Mouse (Mus musculus): ENCODE results near the gene Fam83d. TPM values are rescaled to one million over a fixed set of nuclear protein-coding genes. Genes with fewer than 3 reads are reported as not detected.

Gene Fam83d
- total RNA-seq, 2 experiments from 2014 or later = 1.4 to 1.6 TPM

DNA sequence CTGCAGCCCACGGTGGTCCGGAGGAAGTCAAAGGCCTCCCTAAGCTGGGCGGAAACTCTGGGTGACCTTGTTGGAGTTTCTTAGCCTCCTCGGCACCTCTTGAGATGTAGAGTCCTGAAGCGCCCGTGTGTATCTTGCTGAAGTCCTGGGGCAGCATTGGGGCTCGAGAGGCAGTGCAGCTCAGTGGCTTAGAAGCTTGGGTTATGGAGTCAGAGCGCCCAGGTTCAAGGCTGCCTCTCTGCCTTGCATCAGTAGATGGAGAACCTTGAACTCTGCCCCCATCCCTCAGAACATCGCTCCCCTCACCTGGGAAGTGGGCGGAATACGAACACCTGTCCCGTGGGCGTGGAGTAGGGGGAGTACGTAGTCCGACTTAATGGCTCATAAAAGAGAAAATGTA, 27.1 kb downstream of the Fam83d start:
- DNase-seq (ENCODE audit: extremely low spot score in 1 of 2, low spot score in 2 of 2) = peak in 1 of 2 experiments; percentile 35
- intact Hi-C loops (cut with DNase I) = no loop called here

DNA sequence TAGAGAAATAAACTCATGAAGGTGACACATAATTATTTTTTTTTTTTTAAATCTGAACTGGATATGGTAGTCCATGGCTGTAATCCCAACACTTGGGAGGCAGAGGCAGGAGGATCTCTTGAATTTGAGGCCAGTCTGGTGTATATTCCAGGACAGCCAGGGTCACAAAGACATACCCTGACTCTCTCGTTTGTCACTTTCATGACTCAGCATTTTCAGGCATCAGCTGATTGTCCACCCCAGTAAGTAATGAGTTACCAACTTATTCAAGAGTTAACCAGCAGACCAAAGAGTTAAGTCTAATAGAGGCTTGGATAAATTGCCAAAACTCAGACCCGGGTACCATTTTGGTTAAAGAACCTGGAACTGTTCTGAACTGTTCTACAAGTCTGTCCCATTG, 28.0 kb downstream of the Fam83d start:
- no peak for DNase-seq (ENCODE audit: extremely low spot score in 1 of 2, low spot score in 2 of 2)

GRCm38 (mm10) chr2:158799328-158799727, 31.4 kb downstream of the Fam83d start:
- DNase-seq (ENCODE audit: extremely low spot score in 1 of 2, low spot score in 2 of 2) = no peak
- intact Hi-C loops (cut with DNase I) = no loop called here

More for the DNA sequence above, 28.0 kb downstream of the Fam83d start:
- intact Hi-C loops (cut with DNase I) = no loop called here

- intact Hi-C loops (cut with DNase I) = no loop called here
- no peak for DNase-seq (ENCODE audit: extremely low spot score in 1 of 2, low spot score in 2 of 2)
Observed at GRCm38 (mm10) chr2:158800788-158801187, 32.9 kb downstream of the Fam83d start.

- intact Hi-C loops (cut with DNase I) = no loop called here
- no peak for DNase-seq (ENCODE audit: extremely low spot score in 1 of 2, low spot score in 2 of 2)
Observed at GRCm38 (mm10) chr2:158803575-158803974, 35.7 kb downstream of the Fam83d start.

- no peak for DNase-seq (ENCODE audit: extremely low spot score in 1 of 2, low spot score in 2 of 2)
- intact Hi-C loops (cut with DNase I) = no loop called here
Observed at GRCm38 (mm10) chr2:158815686-158816085, 47.8 kb downstream of the Fam83d start.

DNA sequence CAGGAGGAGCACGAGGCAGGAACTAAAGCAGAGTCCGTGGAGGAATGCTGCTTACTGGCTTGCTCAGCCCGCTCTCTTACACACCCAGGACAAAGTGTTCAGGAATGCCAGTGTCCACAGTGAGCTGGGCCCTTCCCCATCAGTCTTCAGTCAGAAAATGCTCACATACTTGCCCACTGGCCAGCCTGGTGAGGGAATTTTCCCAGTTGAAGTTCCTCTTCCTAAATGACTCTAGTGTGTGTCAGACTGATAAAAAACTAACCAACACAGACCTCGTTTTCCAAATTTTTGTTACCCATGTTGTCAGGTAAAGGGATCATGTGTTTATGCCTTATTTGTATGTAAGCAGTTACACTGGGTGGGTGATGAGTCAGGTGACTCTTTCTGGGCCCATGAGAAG, 48.3 kb downstream of the Fam83d start:
- intact Hi-C loops (cut with DNase I) = no loop called here
- DNase-seq (ENCODE audit: extremely low spot score in 1 of 2, low spot score in 2 of 2) = no peak

DNA sequence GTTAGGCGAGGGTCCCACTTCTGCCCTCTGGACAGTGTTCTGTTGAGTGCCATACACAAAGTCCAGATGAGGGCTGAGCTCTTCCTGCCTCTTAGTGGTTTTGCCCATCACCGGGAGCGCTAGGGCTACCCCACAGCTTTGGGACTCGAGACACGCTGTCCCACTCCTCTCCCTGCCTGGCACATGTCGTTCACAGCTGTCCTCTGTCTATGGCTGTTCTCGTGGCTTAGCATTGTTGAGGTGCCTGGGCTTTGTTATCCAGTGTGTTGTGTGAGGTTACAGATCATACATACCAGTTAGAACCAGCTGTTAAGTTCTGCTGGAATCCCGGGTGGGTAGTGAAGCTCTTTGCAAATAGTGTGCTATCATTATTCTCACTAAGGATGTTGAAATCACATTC, 49.8 kb downstream of the Fam83d start:
- intact Hi-C loops (cut with DNase I) = no loop called here
- DNase-seq (ENCODE audit: extremely low spot score in 1 of 2, low spot score in 2 of 2) = no peak

- intact Hi-C loops (cut with DNase I) = no loop called here
- no peak for DNase-seq (ENCODE audit: extremely low spot score in 1 of 2, low spot score in 2 of 2)
Observed at GRCm38 (mm10) chr2:158828124-158828523, 60.2 kb downstream of the Fam83d start.

- intact Hi-C loops (cut with DNase I) = no loop called here
- DNase-seq (ENCODE audit: extremely low spot score in 1 of 2, low spot score in 2 of 2) = no peak
Observed at GRCm38 (mm10) chr2:158829746-158830145, 61.9 kb downstream of the Fam83d start.

GRCm38 (mm10) chr2:158833221-158833620, 65.3 kb downstream of the Fam83d start:
- DNase-seq (ENCODE audit: extremely low spot score in 1 of 2, low spot score in 2 of 2) = no peak
- intact Hi-C loops (cut with DNase I) = no loop called here

GRCm38 (mm10) chr2:158833645-158834044, 65.8 kb downstream of the Fam83d start:
- peak in 1 of 2 experiments; percentile 19 for DNase-seq (ENCODE audit: extremely low spot score in 1 of 2, low spot score in 2 of 2)
- intact Hi-C loops (cut with DNase I) = no loop called here

Small RNAs within 50 kb of the gene (microRNA-seq; reads per million reads assigned to microRNA genes)
- gene Gm26141 = not detected

Other genes starting within 250 kb of the Fam83d start
- 10 to 100 TPM; 80.8 to 96.0 TPM for gene Slc32a1, start 157.3 kb upstream of the Fam83d start, total RNA-seq (2021)
- 10 to 100 TPM in 1 of 2 experiments, 1 to 10 TPM in 1; 9.7 to 11.7 TPM for gene Actr5, start 143.2 kb upstream of the Fam83d start, total RNA-seq (2021)
- 10 to 100 TPM; 51.1 to 54.5 TPM for gene Ppp1r16b, start 102.7 kb upstream of the Fam83d start, total RNA-seq (2021)
- gene Dhx35, start 26.7 kb downstream of the Fam83d start, total RNA-seq (2021) = 10 to 100 TPM; 17.7 to 18.5 TPM

All from left cerebral cortex, postnatal 10 days (tissue).